25 mouse cellular contexts compared by ENCODE assay signal in genomic region chr9:61070315-61070707, GRCm38 (mm10).
DNase-seq lines count a peak whose midpoint lies in the region; ATAC-seq lines count a peak whose summit lies in the region.
"Had no signal": no experiment of that assay in that cellular context is flagged by ENCODE, and none has a peak within 500 bp of the region (broad histone marks: within the 10 kb centered on the region; RNA-seq: fewer than 3 reads in every experiment).

No protein-coding gene starts in this region.

- no peak for ATAC-seq in neural tube, embryonic 13.5 days (ENCODE audit: low read depth)
- peak; percentile 60; the same call in 1 of the 2 replicates for ATAC-seq in midbrain, embryonic 14.5 days (ENCODE audit: low FRiP score, low TSS enrichment)
- ATAC-seq: forebrain, postnatal 0 days; lung, postnatal 0 days had no signal

- no peaks in the 10 kb centered on the region for H3K36me3 ChIP-seq in neural tube, embryonic 13.5 days
- no peaks in the 10 kb centered on the region for H3K36me3 ChIP-seq in midbrain, embryonic 14.5 days (ENCODE audit: control insufficient read depth, insufficient read depth, low read length)
- H3K36me3 ChIP-seq: embryonic facial prominence, embryonic 15.5 days; forebrain, embryonic 12.5 days; heart, embryonic 13.5 days; kidney, embryonic 15.5 days; limb, embryonic 10.5 days; limb, embryonic 15.5 days; liver, embryonic 13.5 days had no signal

- peak overlapping the region; percentile 59 for H3K27ac ChIP-seq in neural tube, embryonic 13.5 days (replicated peaks)
- peak overlapping the region; percentile 65 for H3K27ac ChIP-seq in midbrain, embryonic 14.5 days (replicated peaks; ENCODE audit: low read depth, low read length)
- H3K27ac ChIP-seq: embryonic facial prominence, embryonic 15.5 days; forebrain, embryonic 12.5 days; heart, adult 2 months; heart, embryonic 13.5 days; kidney, embryonic 15.5 days; limb, embryonic 10.5 days; limb, embryonic 15.5 days; liver, embryonic 13.5 days had no signal

- peak; percentile 19 to 22 for DNase-seq in cerebellum, postnatal 10 days
- DNase-seq in cerebellum, postnatal 36 days: no peak
- DNase-seq in neural tube, embryonic 10.5 days (ENCODE audit: extremely low spot score, low spot score): no peak
- peak; percentile 64 for DNase-seq in midbrain, embryonic 14.5 days
- no peak for DNase-seq in right cerebral cortex, adult 2 months (ENCODE audit: low spot score in 2 of 2)
- DNase-seq in kidney, postnatal 14 days: no peak
- DNase-seq: adrenal gland, adult 8-10 months; cerebellum, adult 9-10 months; forebrain, postnatal 0 days; heart, postnatal 10 days; kidney, adult 18-20 months; liver, embryonic 13.5 days; lung, adult 18-20 months; lung, postnatal 4 days; right cerebral cortex, postnatal 14 days had no signal

- H3K4me3 ChIP-seq in neural tube, embryonic 13.5 days: no peak overlapping the region
- H3K4me3 ChIP-seq in midbrain, embryonic 14.5 days (replicated peaks; ENCODE audit: low read depth, low read length): no peak overlapping the region
- H3K4me3 ChIP-seq: embryonic facial prominence, embryonic 15.5 days; forebrain, embryonic 12.5 days; heart, adult 2 months; heart, embryonic 13.5 days; kidney, embryonic 15.5 days; limb, embryonic 15.5 days; liver, embryonic 13.5 days; megakaryocyte, embryonic 14.5 days had no signal

- no peaks in the 10 kb centered on the region for H3K9me3 ChIP-seq in neural tube, embryonic 13.5 days
- H3K9me3 ChIP-seq in midbrain, embryonic 14.5 days (ENCODE audit: control insufficient read depth, low read length): no peaks in the 10 kb centered on the region
- H3K9me3 ChIP-seq: embryonic facial prominence, embryonic 15.5 days; forebrain, embryonic 12.5 days; heart, embryonic 13.5 days; kidney, embryonic 15.5 days; limb, embryonic 10.5 days; limb, embryonic 15.5 days; liver, embryonic 13.5 days; megakaryocyte, embryonic 14.5 days had no signal

- WGBS in neural tube, embryonic 13.5 days: 23% methylated on average over 8 of the region's 8 CpGs
- WGBS in midbrain, embryonic 14.5 days: 18% methylated on average over 8 of the region's 8 CpGs

- H3K4me2 ChIP-seq in neural tube, embryonic 13.5 days: no peak overlapping the region
- no peak overlapping the region for H3K4me2 ChIP-seq in midbrain, embryonic 14.5 days (ENCODE audit: low read length)
- H3K4me2 ChIP-seq: embryonic facial prominence, embryonic 15.5 days; forebrain, embryonic 12.5 days; heart, embryonic 13.5 days; kidney, embryonic 15.5 days; limb, embryonic 15.5 days; liver, embryonic 13.5 days had no signal

- H3K9ac ChIP-seq in neural tube, embryonic 13.5 days: no peak overlapping the region
- H3K9ac ChIP-seq in midbrain, embryonic 14.5 days (replicated peaks; ENCODE audit: low read length): no peak overlapping the region
- H3K9ac ChIP-seq: embryonic facial prominence, embryonic 15.5 days; forebrain, embryonic 12.5 days; forebrain, postnatal 0 days; heart, embryonic 13.5 days; kidney, embryonic 15.5 days; limb, embryonic 15.5 days; liver, embryonic 13.5 days had no signal

- H3K27me3 ChIP-seq in neural tube, embryonic 13.5 days: peaks cover 11% of the 10 kb centered on the region
- no peaks in the 10 kb centered on the region for H3K27me3 ChIP-seq in midbrain, embryonic 14.5 days (ENCODE audit: control insufficient read depth, insufficient read depth, low read length)
- H3K27me3 ChIP-seq: liver, embryonic 13.5 days had no signal

- peaks cover 37% of the 10 kb centered on the region for H3K4me1 ChIP-seq in neural tube, embryonic 13.5 days (replicated peaks)
- H3K4me1 ChIP-seq in midbrain, embryonic 14.5 days (ENCODE audit: control insufficient read depth, insufficient read depth, low read length): peaks cover 24% of the 10 kb centered on the region

Comparison
In these comparisons a context has a peak if more than half of its experiments do, and no peak if none do; other contexts are left out.
1. DNase-seq: peak in cerebellum, postnatal 10 days (2 of 2) and midbrain, embryonic 14.5 days (single experiment); none in cerebellum, postnatal 36 days (0 of 2), neural tube, embryonic 10.5 days (single experiment), right cerebral cortex, adult 2 months (0 of 2) and kidney, postnatal 14 days (single experiment).